Mouse (Mus musculus): ENCODE results near the gene Mcu. TPM values are rescaled to one million over a fixed set of nuclear protein-coding genes. Genes with fewer than 3 reads are reported as not detected.

The Mcu gene
- polyA plus RNA-seq, 1 experiment from 2014 or later: 27.8 TPM

DNA sequence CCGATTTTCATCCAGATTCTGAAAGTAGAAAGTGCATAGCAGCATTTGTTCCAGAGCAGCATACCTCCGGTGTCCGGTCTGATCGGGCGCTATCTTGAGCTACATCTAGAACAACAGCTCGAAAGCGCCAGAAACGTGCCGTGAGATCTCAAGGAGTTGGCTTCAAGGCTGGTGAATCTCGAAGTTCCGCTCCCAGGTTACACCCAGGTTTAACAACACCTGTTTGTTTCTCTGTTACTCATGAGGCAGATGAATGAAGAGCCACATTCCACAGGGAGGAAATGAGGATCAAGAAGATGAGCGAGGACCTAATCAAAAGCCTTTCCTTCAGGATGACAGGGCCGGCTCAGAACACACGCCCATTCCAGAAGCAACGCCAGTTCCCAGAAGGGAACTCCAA is 29.7 kb downstream of the Mcu start:
- Histone ChIP-seq H3K9me3 (replicated peaks) (no peaks in the 10 kb centered on the region), H3K27me3 (replicated peaks) (no peaks in the 10 kb centered on the region), H3K9ac (no peak overlapping the region), H3K27ac (ENCODE audit: poor library complexity, severe bottlenecking) (no peak overlapping the region), H3K4me1 (replicated peaks) (peaks cover 10% of the 10 kb centered on the region), H3K4me3 (no peak overlapping the region), H3K36me3 (peaks cover 10% of the 10 kb centered on the region; the same call in 1 of the 2 replicates), H3K4me2 (no peak overlapping the region)
- WGBS: 83% methylated on average over 15 of the region's 15 CpGs
- no peak for ATAC-seq (ENCODE audit: insufficient number of reproducible peaks, low FRiP score)

DNA sequence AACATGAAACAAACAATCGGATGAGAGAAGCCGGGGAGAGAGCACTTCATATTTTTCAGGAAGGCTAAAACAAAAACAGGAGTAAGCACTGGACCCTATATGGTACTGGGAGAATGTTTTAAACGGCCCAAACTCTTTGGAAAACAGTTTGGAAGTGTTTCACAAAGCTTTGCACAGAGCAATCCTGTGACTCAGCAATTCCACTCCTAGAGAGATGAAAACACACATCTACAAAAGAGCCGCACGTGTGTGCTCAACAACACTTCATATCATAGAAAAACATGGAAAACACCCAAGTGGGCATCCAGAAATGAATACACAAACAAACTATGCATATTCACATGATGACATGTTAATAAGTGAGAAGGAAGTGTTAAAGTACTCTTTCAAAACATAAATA is 30.9 kb downstream of the Mcu start:
- 84% methylated on average over 5 of the region's 5 CpGs for WGBS
- ATAC-seq (ENCODE audit: insufficient number of reproducible peaks, low FRiP score): no peak
- Histone ChIP-seq H3K9ac (no peak overlapping the region), H3K4me3 (no peak overlapping the region), H3K27ac (ENCODE audit: poor library complexity, severe bottlenecking) (no peak overlapping the region), H3K9me3 (replicated peaks) (no peaks in the 10 kb centered on the region), H3K27me3 (replicated peaks) (no peaks in the 10 kb centered on the region), H3K36me3 (peaks cover 10% of the 10 kb centered on the region; the same call in 1 of the 2 replicates), H3K4me2 (no peak overlapping the region), H3K4me1 (replicated peaks) (peaks cover 10% of the 10 kb centered on the region)

DNA sequence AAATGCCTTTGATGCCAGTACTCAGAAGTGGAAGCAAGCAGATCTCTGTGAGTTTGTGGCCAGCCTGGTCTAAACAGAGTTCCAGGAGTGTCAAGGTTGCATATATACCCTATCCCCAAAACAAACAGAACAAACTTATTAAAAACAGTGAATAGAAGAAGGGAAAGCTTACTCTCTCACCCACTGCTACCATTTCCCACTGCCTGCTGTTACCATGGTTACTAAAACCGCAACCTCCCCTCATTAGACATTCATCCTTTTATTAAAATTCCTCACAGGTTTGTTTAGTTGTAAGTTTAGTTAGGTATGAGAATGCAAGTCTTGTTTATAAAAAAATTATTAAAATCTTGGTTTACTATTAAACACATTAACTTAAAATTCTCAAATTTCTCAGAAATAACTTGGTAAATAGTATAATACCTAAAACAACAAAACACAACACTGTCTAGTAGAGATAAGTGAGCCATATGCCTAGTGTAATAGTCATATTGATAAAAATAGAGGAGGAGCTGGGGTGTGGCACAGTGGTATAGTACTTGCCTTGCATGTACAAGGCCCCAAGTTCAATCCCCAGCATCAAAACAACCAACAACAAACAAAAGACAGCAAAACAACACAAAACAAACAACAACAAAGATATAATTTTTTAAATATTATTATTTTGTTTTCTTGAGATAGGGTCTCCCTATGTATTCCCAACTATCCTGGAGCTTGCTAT is 34.5 kb downstream of the Mcu start:
- ATAC-seq (ENCODE audit: insufficient number of reproducible peaks, low FRiP score): no peak
- no peak overlapping the region for H3K9ac ChIP-seq
- H3K4me2 ChIP-seq: no peak overlapping the region
- H3K36me3 ChIP-seq: peaks cover 10% of the 10 kb centered on the region; the same call in 1 of the 2 replicates
- H3K27ac ChIP-seq (ENCODE audit: poor library complexity, severe bottlenecking): no peak overlapping the region
- peaks cover 11% of the 10 kb centered on the region for H3K4me1 ChIP-seq (replicated peaks)
- 85% methylated on average over 1 of the region's 1 CpGs for WGBS
- no peak overlapping the region for H3K4me3 ChIP-seq
- no peaks in the 10 kb centered on the region for H3K27me3 ChIP-seq (replicated peaks)
- H3K9me3 ChIP-seq (replicated peaks): no peaks in the 10 kb centered on the region

DNA sequence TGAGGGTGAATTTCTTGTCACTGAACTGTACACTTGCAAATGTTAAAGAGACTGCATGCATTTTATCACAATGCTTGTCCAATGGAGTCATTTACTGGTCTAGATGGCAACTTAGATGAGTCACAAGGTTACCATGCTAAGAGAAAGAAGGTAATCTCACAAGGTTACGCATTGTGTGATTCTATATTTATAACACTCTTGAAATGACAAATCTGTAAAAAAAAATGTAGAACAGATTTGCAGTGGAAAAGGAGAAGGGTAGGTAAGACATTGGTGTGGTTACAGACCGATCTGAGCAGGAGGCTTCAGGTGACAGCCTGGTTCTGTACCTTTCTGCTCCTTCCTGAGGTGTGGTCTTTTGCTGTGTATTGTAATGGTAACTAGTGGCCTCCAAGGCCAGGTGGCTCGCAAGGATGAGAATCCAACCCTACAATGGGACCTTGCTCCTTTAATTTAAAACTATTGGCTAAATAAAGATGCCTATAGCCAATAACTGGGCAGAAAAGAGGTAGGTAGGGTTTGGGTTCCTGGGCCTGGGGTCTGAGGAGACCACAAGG is 35.8 kb downstream of the Mcu start:
- Histone ChIP-seq H3K36me3 (peaks cover 10% of the 10 kb centered on the region; the same call in 1 of the 2 replicates), H3K27ac (ENCODE audit: poor library complexity, severe bottlenecking) (no peak overlapping the region), H3K27me3 (replicated peaks) (no peaks in the 10 kb centered on the region), H3K4me1 (replicated peaks) (peaks cover 22% of the 10 kb centered on the region), H3K4me3 (no peak overlapping the region), H3K4me2 (no peak overlapping the region), H3K9me3 (replicated peaks) (no peaks in the 10 kb centered on the region), H3K9ac (no peak overlapping the region)
- no peak for ATAC-seq (ENCODE audit: insufficient number of reproducible peaks, low FRiP score)
- WGBS: 90% methylated on average over 3 of the region's 3 CpGs

DNA sequence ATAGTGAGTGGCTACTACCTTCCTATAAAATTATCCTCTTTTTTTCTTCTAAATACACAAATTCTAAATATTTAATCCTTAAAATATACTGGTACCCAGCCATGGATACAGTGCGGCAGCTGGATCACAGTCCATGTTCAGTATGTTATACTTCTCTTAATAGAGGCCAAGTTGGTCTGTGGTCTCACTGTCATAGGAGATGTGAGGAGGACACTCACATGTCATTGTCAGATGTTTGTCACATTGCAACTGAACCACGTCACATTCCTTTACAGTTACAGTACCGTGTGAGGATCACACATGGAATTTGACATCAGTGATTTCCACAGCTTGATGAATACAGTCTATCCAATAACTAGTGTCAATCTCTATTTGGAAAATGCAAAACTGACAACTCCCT is 36.8 kb downstream of the Mcu start:
- H3K4me1 ChIP-seq (replicated peaks): peaks cover 22% of the 10 kb centered on the region
- H3K9me3 ChIP-seq (replicated peaks): 0 out of 2 replicates have a peak, but pooled peaks cover under 1% of the 10 kb centered on the region
- H3K27me3 ChIP-seq (replicated peaks): no peaks in the 10 kb centered on the region
- ATAC-seq (ENCODE audit: insufficient number of reproducible peaks, low FRiP score): no peak
- no peak overlapping the region for H3K27ac ChIP-seq (ENCODE audit: poor library complexity, severe bottlenecking)
- no peak overlapping the region for H3K4me2 ChIP-seq
- WGBS: 85% methylated on average over 3 of the region's 3 CpGs
- H3K36me3 ChIP-seq: peaks cover 10% of the 10 kb centered on the region; the same call in 1 of the 2 replicates
- no peak overlapping the region for H3K4me3 ChIP-seq
- H3K9ac ChIP-seq: no peak overlapping the region

DNA sequence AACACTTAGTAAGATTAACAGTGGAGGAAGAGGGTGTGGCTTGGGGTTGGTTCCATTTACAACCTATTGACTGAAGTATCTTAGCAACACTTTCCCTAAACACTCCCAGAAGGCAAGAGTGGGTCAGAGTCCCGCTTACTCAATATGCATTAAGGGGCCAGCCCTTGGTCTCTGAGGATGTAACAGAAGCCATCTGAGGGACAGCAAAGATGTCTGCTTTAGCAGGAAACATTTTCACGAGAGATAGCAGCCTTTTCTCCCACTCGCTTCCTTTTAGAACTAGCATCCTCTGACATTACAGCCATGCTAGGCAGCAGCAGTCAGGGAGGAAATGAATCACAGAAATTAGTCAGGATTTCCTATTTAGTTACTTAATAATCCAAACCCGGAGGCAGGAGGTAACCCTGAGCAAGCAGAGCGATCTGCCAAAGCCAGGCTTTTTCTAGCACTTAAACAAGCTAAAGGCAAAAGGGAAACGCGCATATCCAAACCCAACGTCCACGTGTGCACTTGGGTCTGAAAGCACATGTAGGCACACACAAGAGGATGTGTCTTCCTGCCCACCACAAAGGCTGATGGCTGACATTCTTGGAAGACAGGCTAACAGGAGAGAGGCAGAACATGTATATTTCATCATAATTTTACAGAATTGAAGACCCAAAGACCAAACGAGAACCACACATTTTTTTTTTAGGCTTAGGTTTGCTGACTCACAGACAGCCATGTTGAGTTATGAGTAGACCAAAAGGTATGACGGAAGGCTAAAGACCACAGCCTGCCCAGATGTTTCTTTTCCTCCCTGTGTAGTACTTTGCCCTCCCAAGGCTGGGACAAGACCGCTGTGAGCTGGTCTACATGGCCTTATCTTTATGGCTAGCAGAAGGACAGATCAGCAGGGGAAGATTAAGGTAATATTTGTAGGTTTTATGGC is 38.4 kb downstream of the Mcu start:
- 50% methylated on average over 12 of the region's 12 CpGs for WGBS
- Histone ChIP-seq H3K4me3 (no peak overlapping the region), H3K4me2 (peak overlapping the region; percentile 20), H3K27ac (ENCODE audit: poor library complexity, severe bottlenecking) (peak overlapping the region; percentile 75), H3K4me1 (replicated peaks) (peaks cover 22% of the 10 kb centered on the region), H3K27me3 (replicated peaks) (no peaks in the 10 kb centered on the region), H3K9me3 (replicated peaks) (peaks cover 9% of the 10 kb centered on the region; the same call in 1 of the 2 replicates), H3K9ac (no peak overlapping the region), H3K36me3 (peaks cover 12% of the 10 kb centered on the region)
- peak; percentile 64 for ATAC-seq (ENCODE audit: insufficient number of reproducible peaks, low FRiP score)

DNA sequence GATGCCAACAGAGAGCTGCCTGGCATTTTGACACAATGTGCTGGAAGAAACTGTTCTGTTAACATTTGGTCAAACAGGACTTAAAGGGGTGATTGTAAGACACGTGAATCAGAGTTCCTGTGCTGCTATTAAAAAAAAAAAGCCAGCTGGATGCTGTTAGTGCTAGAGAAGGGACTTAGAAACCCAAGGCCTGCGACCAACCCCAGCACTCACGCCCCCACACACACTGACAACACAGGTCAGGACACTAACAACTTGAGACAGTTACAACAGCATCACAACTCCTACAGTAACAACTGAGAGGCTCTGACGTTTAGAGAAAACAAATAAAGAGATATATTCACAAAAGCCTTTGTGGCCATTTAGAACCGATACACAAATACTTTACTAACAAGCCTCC is 40.2 kb downstream of the Mcu start:
- Histone ChIP-seq H3K9me3 (replicated peaks) (peaks cover 9% of the 10 kb centered on the region; the same call in 1 of the 2 replicates), H3K4me3 (no peak overlapping the region), H3K27me3 (replicated peaks) (no peaks in the 10 kb centered on the region), H3K27ac (ENCODE audit: poor library complexity, severe bottlenecking) (0 out of 2 replicates have a peak overlapping the region, but pooled peaks have one; percentile 43), H3K36me3 (peaks cover 5% of the 10 kb centered on the region; the same call in 1 of the 2 replicates), H3K4me1 (replicated peaks) (peaks cover 32% of the 10 kb centered on the region), H3K4me2 (no peak overlapping the region), H3K9ac (no peak overlapping the region)
- 46% methylated on average over 5 of the region's 5 CpGs for whole genome bisulfite sequencing
- no peak for ATAC-seq (ENCODE audit: insufficient number of reproducible peaks, low FRiP score)

DNA sequence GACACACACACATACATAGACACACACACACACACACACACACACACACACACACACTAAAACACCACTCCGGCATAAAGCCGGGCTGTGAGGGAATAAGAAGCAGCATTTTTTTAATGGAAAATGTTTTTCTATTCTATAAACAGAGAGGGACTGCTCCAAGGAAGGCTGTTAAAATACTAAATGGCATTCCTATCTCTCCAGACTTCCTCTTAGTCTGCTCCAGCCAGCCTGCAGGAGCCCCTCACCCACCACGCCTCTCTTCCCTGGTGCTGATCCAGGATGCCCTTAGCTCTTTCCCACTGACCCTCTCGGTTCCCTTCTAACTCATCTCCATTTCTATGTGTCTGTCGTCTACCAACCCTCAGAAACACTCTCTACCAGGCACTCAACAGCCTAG is 44.5 kb downstream of the Mcu start:
- no peaks in the 10 kb centered on the region for H3K27me3 ChIP-seq (replicated peaks)
- WGBS: 58% methylated on average over 5 of the region's 5 CpGs
- H3K4me1 ChIP-seq (replicated peaks): peaks cover 23% of the 10 kb centered on the region
- H3K9me3 ChIP-seq (replicated peaks): peaks cover 9% of the 10 kb centered on the region; the same call in 1 of the 2 replicates
- H3K4me2 ChIP-seq: no peak overlapping the region
- peak; percentile 49 for ATAC-seq (ENCODE audit: insufficient number of reproducible peaks, low FRiP score)
- no peak overlapping the region for H3K4me3 ChIP-seq
- peak overlapping the region; percentile 86 for H3K27ac ChIP-seq (ENCODE audit: poor library complexity, severe bottlenecking)
- peaks cover 5% of the 10 kb centered on the region; the same call in 1 of the 2 replicates for H3K36me3 ChIP-seq
- no peak overlapping the region for H3K9ac ChIP-seq

DNA sequence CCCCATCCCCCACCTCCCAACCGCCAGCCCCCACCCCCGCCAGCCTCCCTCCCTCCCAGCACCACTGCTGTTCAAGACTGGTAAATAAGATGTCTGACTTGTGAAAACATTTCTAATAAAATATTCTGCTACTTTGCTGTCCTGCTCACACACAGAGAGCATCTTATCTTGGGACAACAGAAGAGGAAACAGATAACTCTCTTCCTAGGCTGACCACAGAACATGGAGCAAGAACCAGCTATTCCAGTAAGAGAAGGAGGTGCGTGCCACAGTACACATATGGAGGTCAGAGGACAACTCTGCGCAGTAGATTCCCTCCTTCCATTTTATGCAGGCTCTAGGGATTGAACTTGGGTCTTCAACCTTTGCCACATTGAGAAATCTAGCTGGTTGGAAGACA is 45.2 kb downstream of the Mcu start:
- ATAC-seq (ENCODE audit: insufficient number of reproducible peaks, low FRiP score): peak; percentile 75; the same call in 1 of the 2 replicates
- H3K27ac ChIP-seq (ENCODE audit: poor library complexity, severe bottlenecking): peak overlapping the region; percentile 86
- 63% methylated on average over 4 of the region's 4 CpGs for WGBS

DNA sequence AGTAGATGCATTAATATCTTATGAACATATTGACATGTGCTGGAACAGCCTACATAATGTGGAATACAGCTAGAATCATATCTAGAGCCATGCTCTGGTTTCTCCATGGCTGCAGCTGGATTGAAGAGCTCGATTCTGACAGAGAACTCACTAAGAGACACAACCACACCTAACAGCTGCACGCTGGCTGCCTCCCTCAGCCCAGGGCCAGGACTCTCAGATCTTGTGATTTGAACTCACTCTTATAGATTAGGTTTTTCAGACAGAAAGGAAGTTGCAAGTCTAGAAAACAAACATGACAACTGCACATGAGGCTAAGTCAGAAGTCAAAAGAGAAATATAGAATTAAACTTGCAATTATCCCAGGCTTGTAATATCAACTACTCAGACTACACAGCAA is 45.7 kb downstream of the Mcu start:
- Histone ChIP-seq H3K9me3 (replicated peaks) (peaks cover 9% of the 10 kb centered on the region; the same call in 1 of the 2 replicates), H3K27me3 (replicated peaks) (no peaks in the 10 kb centered on the region), H3K36me3 (peaks cover 5% of the 10 kb centered on the region; the same call in 1 of the 2 replicates), H3K4me3 (no peak overlapping the region), H3K27ac (ENCODE audit: poor library complexity, severe bottlenecking) (peak overlapping the region; percentile 86; the same call in 1 of the 2 replicates), H3K4me2 (no peak overlapping the region), H3K9ac (no peak overlapping the region), H3K4me1 (replicated peaks) (peaks cover 15% of the 10 kb centered on the region)
- 55% methylated on average over 2 of the region's 2 CpGs for WGBS
- ATAC-seq (ENCODE audit: insufficient number of reproducible peaks, low FRiP score): no peak

More for the DNA sequence above, 45.2 kb downstream of the Mcu start:
- H3K4me2 ChIP-seq: no peak overlapping the region
- peaks cover 17% of the 10 kb centered on the region for H3K4me1 ChIP-seq (replicated peaks)
- no peak overlapping the region for H3K9ac ChIP-seq
- no peak overlapping the region for H3K4me3 ChIP-seq
- H3K36me3 ChIP-seq: peaks cover 5% of the 10 kb centered on the region; the same call in 1 of the 2 replicates
- H3K9me3 ChIP-seq (replicated peaks): peaks cover 9% of the 10 kb centered on the region; the same call in 1 of the 2 replicates
- H3K27me3 ChIP-seq (replicated peaks): no peaks in the 10 kb centered on the region

All from heart, embryonic 12.5 days (tissue).